Mouse (Mus musculus) kidney, adult 2 months (tissue): ENCODE results near the gene Ten1.

Source experiments
- CTCF ChIP-seq: fragments of 200-500 bp; conservative IDR thresholded peaks from 2 replicates; pipeline ENCODE4 v1.5.1; 2011; ENCODE audit warnings: low read depth, mild to moderate bottlenecking, control low read depth, low read length, moderate library complexity, mixed read lengths; ENCODE audit not compliant: insufficient read depth, insufficient read length
- POLR2A ChIP-seq: fragments of 200-500 bp; IDR thresholded peaks from one replicate; pipeline ENCODE4 v1.6.1; 2011; ENCODE audit warnings: low read depth, low read length, control low read depth

DNA sequence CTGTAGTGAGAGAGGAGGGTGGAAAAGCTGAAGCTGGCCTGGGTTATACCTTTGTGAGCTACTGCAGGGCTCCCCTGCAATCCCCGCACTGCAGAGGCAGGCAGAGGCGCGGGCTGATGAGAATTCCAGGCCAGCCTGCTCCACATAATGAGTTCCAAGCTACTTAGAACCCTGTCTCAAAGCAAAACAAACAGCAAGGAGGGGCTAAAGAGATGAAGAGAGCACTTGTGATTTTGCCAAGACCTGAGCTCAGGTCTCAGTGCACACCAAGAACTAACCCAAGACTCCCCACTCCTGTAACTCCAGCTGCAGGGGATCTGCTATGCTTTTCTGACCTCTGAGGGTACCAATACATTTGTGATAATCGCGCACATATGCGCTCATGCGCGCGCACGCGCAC lies 12.3 kb upstream of the Ten1 start:
- no peak for TF ChIP-seq CTCF
- TF ChIP-seq POLR2A, result no peak
